Mouse (Mus musculus): ENCODE results near the gene Gm20850.
"Not testable (repeated sequence)": the region's sequence is repeated elsewhere in the genome, so short reads cannot be mapped to it uniquely, and the experiment has no call there.

Gene Gm20850

DNA sequence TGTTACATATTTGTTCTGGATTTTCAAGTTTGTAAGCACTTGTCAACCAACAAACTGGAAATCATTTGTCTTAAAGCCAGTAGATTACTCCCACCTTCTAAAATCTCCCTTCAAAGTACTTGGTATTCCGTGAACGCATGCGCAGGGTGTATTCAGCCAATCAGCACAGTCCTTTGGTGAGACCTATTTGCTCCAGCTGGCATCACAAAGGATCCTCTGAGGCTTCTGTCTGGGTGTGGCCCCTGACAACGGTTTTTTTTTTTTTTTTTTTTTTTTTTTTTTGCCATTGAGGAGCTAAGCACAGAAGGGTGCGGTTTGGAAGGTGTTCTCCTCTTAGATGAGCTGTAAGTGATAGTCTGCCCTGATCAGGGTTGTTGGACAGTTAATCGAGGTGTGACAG lies at the start of gene Gm20850:
Gene Gm20850 (plus strand): TSS at position 301 of the 400 bp plus-strand sequence.
- DNase-seq (ENCODE audit: low spot score in 2 of 2) = not testable (repeated sequence)

Measured in frontal cortex, postnatal 10 days (tissue).